Mouse (Mus musculus) hindbrain, embryonic 15.5 days (tissue): ENCODE results near the gene Usp36. TPM values are rescaled to one million over a fixed set of nuclear protein-coding genes. Genes with fewer than 3 reads are reported as not detected.

Experiments
- ATAC-seq: fragments of 200-750 bp; cut with Nextera tagmentation; 2 replicates; pipeline ENCODE4 v1.8.0; 2017; ENCODE audit warnings: low read depth, moderate number of reproducible peaks, moderate TSS enrichment; ENCODE audit not compliant: low FRiP score
- H3K27ac ChIP-seq: fragments of 300-500 bp; sonication (generic); replicated peaks from 2 replicates; pipeline ENCODE4 v1.5.1; 2015; ENCODE audit warnings: mild to moderate bottlenecking, inconsistent platforms
- H3K27me3 ChIP-seq: fragments of 300-500 bp; sonication (generic); 2 replicates; pipeline ENCODE4 v1.6.1; 2015; ENCODE audit warnings: control low read depth, inconsistent platforms
- H3K36me3 ChIP-seq: fragments of 300-500 bp; sonication (generic); 2 replicates; pipeline ENCODE4 v1.6.1; 2015; ENCODE audit warnings: control low read depth, inconsistent platforms
- H3K4me1 ChIP-seq: fragments of 300-500 bp; sonication (generic); replicated peaks from 2 replicates; pipeline ENCODE4 v1.6.1; 2015; ENCODE audit warnings: control low read depth, inconsistent platforms
- H3K4me2 ChIP-seq: fragments of 300-500 bp; sonication (generic); 2 replicates; pipeline ENCODE4 v1.6.1; 2015; ENCODE audit warnings: moderate library complexity, mild to moderate bottlenecking, inconsistent platforms
- H3K4me3 ChIP-seq: fragments of 300-500 bp; sonication (generic); 2 replicates; pipeline ENCODE4 v1.5.1; 2015; ENCODE audit warnings: mild to moderate bottlenecking, inconsistent platforms
- H3K9ac ChIP-seq: fragments of 300-500 bp; sonication (generic); 2 replicates; pipeline ENCODE4 v1.6.1; 2015; ENCODE audit warnings: inconsistent platforms
- H3K9me3 ChIP-seq: fragments of 300-500 bp; sonication (generic); 2 replicates; pipeline ENCODE4 v1.6.1; 2016; ENCODE audit warnings: control low read depth, inconsistent platforms
- WGBS: fragments of 180-500 bp; shearing (Covaris S2); methylation state at CpG from one replicate; pipeline ENCODE4 v1.1.7; 2015; 5-methylcytosine and 5-hydroxymethylcytosine counted together
- polyA plus RNA-seq: library from polyadenylated mRNA; unstranded; fragments of >200 nt; fragmentation: Nextera tagmentation; extraction: Ambion mirVana; gene quantifications from 2 replicates; pipeline ENCODE4 v1.2.1, GENCODE M21; 2015

Usp36 gene
- polyA plus RNA-seq, 1 experiment from 2014 or later: 19.8 TPM

DNA sequence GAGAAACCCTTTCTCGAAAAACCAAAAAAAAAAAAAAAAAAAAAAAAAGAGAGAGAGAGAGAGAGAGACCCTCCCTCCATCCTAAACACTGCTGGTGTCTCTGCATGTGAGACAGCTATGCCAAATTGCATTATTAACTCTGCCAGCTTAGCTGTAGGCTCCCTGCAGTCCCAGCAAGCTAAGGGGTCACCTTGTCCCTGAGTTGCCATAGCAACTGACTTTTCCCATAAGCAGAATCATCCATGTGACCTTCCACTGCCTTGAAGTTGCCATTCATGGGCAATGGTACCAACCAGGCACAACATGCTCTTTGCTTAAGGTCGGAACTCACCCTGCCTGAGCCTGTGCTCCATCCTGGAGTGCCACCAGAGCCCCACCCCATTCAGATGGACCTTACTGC is 5.0 kb upstream of the Usp36 start:
- Histone ChIP-seq H3K27ac (peak overlapping the region; percentile 26; the same call in 1 of the 2 replicates), H3K4me2 (no peak overlapping the region), H3K4me3 (no peak overlapping the region), H3K27me3 (no peaks in the 10 kb centered on the region), H3K9ac (no peak overlapping the region), H3K9me3 (no peaks in the 10 kb centered on the region), H3K4me1 (peaks cover 5% of the 10 kb centered on the region), H3K36me3 (no peaks in the 10 kb centered on the region)
- 66% methylated on average over 2 of the region's 2 CpGs for WGBS
- no peak for ATAC-seq

DNA sequence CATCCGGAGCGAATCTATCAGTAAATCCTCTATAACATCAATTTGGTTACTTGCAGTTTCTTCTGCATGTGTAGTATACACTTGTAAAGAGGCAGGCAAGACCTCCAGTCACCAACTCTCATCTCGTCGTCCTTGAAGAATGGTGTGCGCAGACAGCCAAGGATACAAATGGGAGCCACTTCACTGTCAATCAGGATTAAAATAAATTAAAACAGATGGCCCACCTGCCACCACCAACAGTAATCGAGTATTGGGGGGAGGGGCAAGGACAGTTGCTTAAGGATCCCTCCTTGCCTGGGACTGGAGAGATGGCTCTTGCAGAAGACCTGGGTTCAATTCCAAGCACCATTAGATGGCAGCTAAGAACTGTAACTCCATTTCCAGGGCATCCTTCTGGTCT is 2.6 kb upstream of the Usp36 start:
- Histone ChIP-seq H3K36me3 (no peaks in the 10 kb centered on the region), H3K4me2 (no peak overlapping the region), H3K4me1 (peaks cover 16% of the 10 kb centered on the region), H3K4me3 (no peak overlapping the region), H3K9ac (no peak overlapping the region), H3K9me3 (no peaks in the 10 kb centered on the region), H3K27me3 (no peaks in the 10 kb centered on the region), H3K27ac (no peak overlapping the region)
- WGBS: 67% methylated on average over 6 of the region's 6 CpGs
- no peak for ATAC-seq

DNA sequence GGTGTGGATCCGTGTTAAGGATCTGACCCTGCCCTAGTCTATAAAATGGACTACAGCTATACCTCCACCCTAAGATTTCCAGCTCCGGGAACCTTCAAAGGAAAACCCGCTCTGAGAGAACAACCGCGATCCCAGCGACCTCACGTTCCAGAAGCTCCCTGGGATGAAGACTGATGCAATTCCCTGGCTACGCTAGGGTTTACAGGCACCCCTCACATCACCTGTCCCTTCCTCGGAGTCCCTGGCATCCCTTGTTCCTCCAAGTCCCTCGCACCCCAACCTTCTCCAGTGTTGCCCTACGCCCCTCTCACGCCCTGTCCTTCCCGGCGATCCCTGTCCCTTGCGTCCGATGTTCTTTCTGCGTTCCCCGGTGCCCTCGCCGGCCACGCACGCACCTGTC is 482 bp downstream of the Usp36 start:
- peaks cover 19% of the 10 kb centered on the region for H3K36me3 ChIP-seq
- H3K27me3 ChIP-seq: no peaks in the 10 kb centered on the region
- peak overlapping the region; percentile 73 for H3K4me3 ChIP-seq
- H3K4me2 ChIP-seq: peak overlapping the region; percentile 88
- WGBS: under 1% methylated on average over 22 of the region's 22 CpGs
- peak; percentile 12; the same call in 1 of the 2 replicates for ATAC-seq
- peak overlapping the region; percentile 83 for H3K27ac ChIP-seq
- H3K4me1 ChIP-seq: peaks cover 16% of the 10 kb centered on the region
- H3K9ac ChIP-seq: peak overlapping the region; percentile 83
- no peaks in the 10 kb centered on the region for H3K9me3 ChIP-seq

GRCm38 (mm10) chr11:118289037-118289511 is 970 bp downstream of the Usp36 start:
- H3K27ac ChIP-seq: peak overlapping the region; percentile 83
- peaks cover 16% of the 10 kb centered on the region for H3K4me1 ChIP-seq
- no peak for ATAC-seq
- H3K4me2 ChIP-seq: peak overlapping the region; percentile 88
- peak overlapping the region; percentile 73 for H3K4me3 ChIP-seq
- under 1% methylated on average over 16 of the region's 16 CpGs for WGBS
- peaks cover 24% of the 10 kb centered on the region for H3K36me3 ChIP-seq
- H3K9me3 ChIP-seq: no peaks in the 10 kb centered on the region
- H3K27me3 ChIP-seq: no peaks in the 10 kb centered on the region
- peak overlapping the region; percentile 83 for H3K9ac ChIP-seq

- Histone ChIP-seq H3K4me3 (no peak overlapping the region), H3K27me3 (no peaks in the 10 kb centered on the region), H3K4me2 (no peak overlapping the region), H3K27ac (no peak overlapping the region), H3K36me3 (peaks cover 39% of the 10 kb centered on the region), H3K9me3 (no peaks in the 10 kb centered on the region), H3K9ac (no peak overlapping the region), H3K4me1 (peaks cover 16% of the 10 kb centered on the region)
- ATAC-seq: no peak
- WGBS: 98% methylated on average over 9 of the region's 9 CpGs
Observed at GRCm38 (mm10) chr11:118287573-118287972, 2.5 kb downstream of the Usp36 start.

DNA sequence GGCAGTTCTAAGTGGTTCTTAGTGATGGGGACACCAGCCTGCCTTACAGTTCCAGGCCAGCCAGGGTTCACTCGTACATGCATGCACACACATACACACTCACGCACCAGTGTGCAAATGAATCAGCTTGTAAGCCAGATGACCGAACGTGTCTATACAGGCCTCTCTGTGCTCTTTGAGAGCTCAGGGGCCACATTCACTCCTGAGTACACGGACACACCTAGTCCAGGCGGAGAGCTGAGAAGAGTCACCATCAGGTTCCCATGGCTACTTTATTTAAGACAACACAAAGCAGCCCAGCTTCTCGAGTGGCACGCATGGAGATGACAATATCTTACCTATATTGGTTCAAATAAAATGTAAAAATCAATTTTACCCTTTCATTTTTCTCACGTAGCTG is 3.6 kb downstream of the Usp36 start:
- H3K27me3 ChIP-seq: no peaks in the 10 kb centered on the region
- H3K4me3 ChIP-seq: no peak overlapping the region
- no peaks in the 10 kb centered on the region for H3K9me3 ChIP-seq
- H3K4me1 ChIP-seq: peaks cover 16% of the 10 kb centered on the region
- WGBS: 97% methylated on average over 9 of the region's 9 CpGs
- no peak for ATAC-seq
- H3K36me3 ChIP-seq: peaks cover 46% of the 10 kb centered on the region
- H3K4me2 ChIP-seq: no peak overlapping the region
- no peak overlapping the region for H3K27ac ChIP-seq
- no peak overlapping the region for H3K9ac ChIP-seq

DNA sequence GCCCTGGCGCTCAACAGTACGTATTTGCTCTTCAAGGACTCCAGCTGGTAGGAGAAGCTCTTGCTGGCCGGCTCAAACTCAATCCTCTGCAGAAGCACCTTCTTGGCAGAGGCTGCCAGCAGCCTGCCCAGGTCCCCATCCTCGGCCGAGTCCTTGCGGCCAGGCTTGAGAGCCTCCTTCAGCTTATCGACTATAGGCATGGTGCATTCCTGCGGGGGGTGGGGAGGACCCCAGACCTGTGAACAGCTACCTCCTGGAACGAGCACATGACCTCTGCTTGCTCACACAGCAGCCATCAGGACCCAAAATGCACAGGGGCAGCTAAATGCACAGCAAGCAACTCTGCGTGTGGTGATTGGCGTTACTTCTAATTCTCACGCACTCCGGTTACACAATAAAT is 4.3 kb downstream of the Usp36 start:
- no peak overlapping the region for H3K9ac ChIP-seq
- H3K36me3 ChIP-seq: peaks cover 46% of the 10 kb centered on the region
- no peak overlapping the region for H3K27ac ChIP-seq
- H3K4me3 ChIP-seq: no peak overlapping the region
- H3K4me1 ChIP-seq: peaks cover 13% of the 10 kb centered on the region
- no peak overlapping the region for H3K4me2 ChIP-seq
- WGBS: 95% methylated on average over 13 of the region's 13 CpGs
- H3K9me3 ChIP-seq: no peaks in the 10 kb centered on the region
- H3K27me3 ChIP-seq: no peaks in the 10 kb centered on the region
- ATAC-seq: no peak

- Histone ChIP-seq H3K36me3 (peaks cover 74% of the 10 kb centered on the region), H3K4me3 (no peak overlapping the region), H3K4me1 (no peaks in the 10 kb centered on the region), H3K27ac (no peak overlapping the region), H3K27me3 (no peaks in the 10 kb centered on the region), H3K9ac (no peak overlapping the region), H3K4me2 (no peak overlapping the region), H3K9me3 (no peaks in the 10 kb centered on the region)
- no peak for ATAC-seq
- 90% methylated on average over 3 of the region's 3 CpGs for WGBS
Observed at GRCm38 (mm10) chr11:118280218-118280617, 9.8 kb downstream of the Usp36 start.

GRCm38 (mm10) chr11:118276328-118276727 is 13.7 kb downstream of the Usp36 start:
- peaks cover 77% of the 10 kb centered on the region for H3K36me3 ChIP-seq
- H3K27me3 ChIP-seq: no peaks in the 10 kb centered on the region
- H3K9me3 ChIP-seq: no peaks in the 10 kb centered on the region
- no peak overlapping the region for H3K4me2 ChIP-seq
- ATAC-seq: no peak
- H3K4me3 ChIP-seq: no peak overlapping the region
- WGBS: 87% methylated on average over 7 of the region's 7 CpGs
- no peak overlapping the region for H3K9ac ChIP-seq
- H3K27ac ChIP-seq: no peak overlapping the region
- H3K4me1 ChIP-seq: no peaks in the 10 kb centered on the region

DNA sequence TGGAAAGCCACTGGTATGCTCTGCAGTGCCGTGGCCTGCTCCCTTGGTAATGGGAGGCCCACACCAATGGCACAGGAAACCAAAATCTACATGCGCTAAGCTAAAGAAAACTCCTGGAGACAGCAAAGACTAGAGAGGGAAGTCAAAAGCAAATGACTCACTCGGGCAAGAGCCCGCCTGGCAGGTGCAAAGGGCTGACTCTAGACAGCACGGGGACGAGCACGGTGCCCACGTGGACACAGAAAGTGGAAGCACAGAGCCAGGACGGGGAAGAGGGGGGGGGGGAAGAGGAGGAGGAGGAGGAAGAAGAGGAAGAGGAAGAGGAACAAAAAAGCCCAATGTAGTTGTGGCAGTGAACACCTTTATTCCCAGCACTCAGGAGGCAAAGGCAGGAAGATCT is 15.0 kb downstream of the Usp36 start:
- no peaks in the 10 kb centered on the region for H3K4me1 ChIP-seq
- 93% methylated on average over 9 of the region's 9 CpGs for WGBS
- ATAC-seq: no peak
- H3K27ac ChIP-seq: no peak overlapping the region
- H3K9me3 ChIP-seq: no peaks in the 10 kb centered on the region
- peaks cover 85% of the 10 kb centered on the region for H3K36me3 ChIP-seq
- H3K27me3 ChIP-seq: no peaks in the 10 kb centered on the region
- no peak overlapping the region for H3K9ac ChIP-seq
- H3K4me3 ChIP-seq: no peak overlapping the region
- H3K4me2 ChIP-seq: no peak overlapping the region

DNA sequence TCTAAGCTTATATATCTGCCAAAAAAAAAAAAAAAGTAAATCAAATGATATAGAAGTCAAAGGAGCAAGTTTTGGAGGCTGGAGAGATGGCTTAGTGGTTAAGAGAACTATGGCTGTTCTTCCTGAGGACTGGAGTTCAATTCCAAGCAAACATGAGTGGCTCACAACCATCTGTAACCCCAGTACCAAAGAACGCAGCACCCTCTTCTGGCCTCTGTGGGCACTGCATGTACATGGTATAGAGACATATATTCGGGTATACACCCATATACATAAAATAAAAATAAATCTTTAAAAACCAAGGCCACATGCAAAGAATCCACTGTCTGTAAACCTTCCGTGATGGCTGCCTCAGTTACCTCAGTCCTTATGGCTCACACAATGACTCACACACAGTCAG is 20.2 kb downstream of the Usp36 start:
- peaks cover 80% of the 10 kb centered on the region for H3K36me3 ChIP-seq
- no peaks in the 10 kb centered on the region for H3K27me3 ChIP-seq
- no peak for ATAC-seq
- H3K9me3 ChIP-seq: no peaks in the 10 kb centered on the region
- H3K9ac ChIP-seq: no peak overlapping the region
- no peak overlapping the region for H3K4me2 ChIP-seq
- H3K27ac ChIP-seq: no peak overlapping the region
- H3K4me1 ChIP-seq: no peaks in the 10 kb centered on the region
- no peak overlapping the region for H3K4me3 ChIP-seq
- WGBS: 95% methylated on average over 3 of the region's 3 CpGs

DNA sequence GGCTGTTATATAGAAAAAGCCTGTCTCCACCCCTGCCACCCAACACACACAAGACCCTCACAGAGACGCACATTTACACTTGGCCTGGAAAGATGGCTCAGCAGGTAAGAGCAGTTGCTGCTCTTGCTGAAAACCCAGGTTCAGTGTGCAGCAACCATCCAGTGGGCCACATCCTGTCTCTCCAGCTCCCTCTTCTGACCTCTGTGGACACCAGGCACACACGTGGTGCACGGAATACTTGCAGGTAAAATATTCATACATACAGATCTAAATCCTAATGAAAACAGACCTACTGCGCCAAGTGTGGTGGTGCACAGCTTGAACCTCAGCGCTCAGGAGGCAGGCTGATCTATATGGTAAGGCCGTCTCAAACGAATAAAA is 23.4 kb downstream of the Usp36 start:
- H3K4me3 ChIP-seq: no peak overlapping the region
- no peak for ATAC-seq

DNA sequence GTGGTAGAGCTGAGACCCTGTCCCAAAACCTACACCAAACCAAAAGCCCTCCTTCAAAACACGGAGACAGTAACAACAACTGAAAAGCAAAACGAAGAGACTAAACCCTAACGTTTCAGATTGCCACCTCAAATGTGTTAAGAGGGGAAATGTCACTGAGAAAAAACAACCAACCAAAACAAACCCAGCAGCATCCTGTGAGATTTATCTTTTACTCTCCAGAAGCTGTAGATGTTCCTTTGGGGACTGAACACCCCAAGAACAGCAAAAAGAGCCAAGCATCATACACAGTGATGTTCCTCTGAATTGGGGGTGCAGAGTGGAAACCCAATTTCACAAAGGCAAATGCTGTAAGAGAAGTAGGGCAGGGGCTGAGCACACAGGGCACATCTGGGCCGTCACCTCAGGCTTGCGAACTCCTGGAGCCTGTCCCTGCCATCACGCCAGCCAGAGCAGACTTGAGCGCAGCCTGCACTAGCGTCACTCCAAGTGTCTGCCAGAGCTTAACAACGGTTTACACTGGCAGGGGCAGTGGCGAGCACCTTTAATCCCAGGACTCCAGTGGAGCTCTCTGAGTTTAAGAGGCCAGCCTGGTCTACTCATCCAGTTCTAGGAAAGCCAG is 23.9 kb downstream of the Usp36 start:
- Histone ChIP-seq H3K4me1 (no peaks in the 10 kb centered on the region), H3K9me3 (no peaks in the 10 kb centered on the region), H3K36me3 (peaks cover 81% of the 10 kb centered on the region), H3K27me3 (no peaks in the 10 kb centered on the region), H3K27ac (no peak overlapping the region), H3K4me3 (no peak overlapping the region), H3K9ac (no peak overlapping the region), H3K4me2 (no peak overlapping the region)
- 86% methylated on average over 10 of the region's 10 CpGs for WGBS
- ATAC-seq: no peak

More for the DNA sequence above, 23.4 kb downstream of the Usp36 start:
- Histone ChIP-seq H3K27me3 (no peaks in the 10 kb centered on the region), H3K4me2 (no peak overlapping the region), H3K9me3 (no peaks in the 10 kb centered on the region), H3K36me3 (peaks cover 81% of the 10 kb centered on the region), H3K27ac (no peak overlapping the region), H3K9ac (no peak overlapping the region), H3K4me1 (no peaks in the 10 kb centered on the region)
- WGBS: 91% methylated on average over 7 of the region's 7 CpGs
